Mouse (Mus musculus) right cerebral cortex, adult 18-20 months (tissue): ENCODE data around the gene Avl9.

Source experiments
- DNase-seq: peaks from one replicate; pipeline ENCODE4 v3.0.0; 2022; ENCODE audit warnings: mixed read lengths

Avl9 gene

GRCm38 (mm10) chr6:56796232-56796631 is 81.5 kb downstream of the Avl9 start:
- no peak for DNase-seq

- DNase-seq, result peak; percentile 24
Measured at GRCm38 (mm10) chr6:56796668-56797141, 82.0 kb downstream of the Avl9 start.

GRCm38 (mm10) chr6:56797311-56798151 is 82.8 kb downstream of the Avl9 start, which contains the start of gene Kbtbd2:
TSS of gene Kbtbd2 (minus strand) at chr6:56797813.
- DNase-seq, result peak; percentile 97

- no peak for DNase-seq
Measured at GRCm38 (mm10) chr6:56798152-56798465, 83.4 kb downstream of the Avl9 start.

GRCm38 (mm10) chr6:56805026-56805425 is 90.3 kb downstream of the Avl9 start:
- DNase-seq, result no peak

- peak; percentile 55 for DNase-seq
Measured at GRCm38 (mm10) chr6:56806195-56806594, 91.5 kb downstream of the Avl9 start.

- peak; percentile 53 for DNase-seq
Measured at GRCm38 (mm10) chr6:56808656-56809055, 94.0 kb downstream of the Avl9 start.
